Mouse (Mus musculus): ENCODE measurements around the gene Zdhhc19.
A peak's percentile ranks its signal among the peaks of the same experiment; 100 is the strongest.

The Zdhhc19 gene

DNA sequence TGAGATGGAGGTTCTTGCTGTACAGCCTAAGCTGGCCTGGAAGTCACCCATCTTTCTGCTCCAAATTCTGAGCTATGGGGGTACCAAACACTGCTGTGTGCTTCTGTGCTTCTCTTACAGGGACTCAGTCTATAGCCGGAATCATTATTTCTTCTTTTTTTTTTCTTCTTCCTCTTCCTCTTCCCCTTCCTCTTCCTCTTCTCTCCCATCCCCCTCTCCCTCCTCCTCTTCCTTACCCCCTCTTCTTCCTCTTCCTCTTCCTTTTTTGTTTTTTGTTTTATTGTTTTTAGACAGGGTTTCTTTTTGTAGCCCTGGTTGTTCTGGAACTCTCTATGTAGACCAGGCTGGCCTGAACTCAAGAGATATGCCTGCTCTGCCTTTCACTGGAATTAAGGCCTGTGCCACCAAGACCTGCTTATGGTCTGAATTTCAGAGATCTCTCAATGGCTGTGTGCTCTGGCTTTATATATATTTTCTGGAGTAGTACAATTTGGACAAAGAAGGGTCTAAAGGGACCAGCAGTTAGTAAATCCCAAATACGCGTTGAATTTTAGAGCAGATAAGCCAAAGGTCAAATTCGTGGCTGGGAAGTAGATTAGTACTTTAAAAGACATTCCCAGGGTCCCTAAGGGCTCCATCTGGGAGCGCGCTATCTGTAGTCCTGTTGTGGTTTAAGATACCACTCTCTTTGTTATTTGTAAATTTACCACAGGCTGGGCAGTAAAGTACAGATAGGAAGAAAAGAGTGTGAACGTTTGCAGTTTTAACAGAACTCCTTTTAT is 111.7 kb downstream of the Zdhhc19 start:
- no peak for DNase-seq (ENCODE audit: extremely low spot score, low read depth, low spot score)

- DNase-seq (ENCODE audit: extremely low spot score, low read depth, low spot score): peak; percentile 24
Measured at GRCm38 (mm10) chr16:32608344-32608711, 112.3 kb downstream of the Zdhhc19 start.

GRCm38 (mm10) chr16:32608712-32609400 is 112.8 kb downstream of the Zdhhc19 start, which contains the start of gene Tfrc:
Tfrc (plus strand) TSS chr16:32608920.
- DNase-seq (ENCODE audit: extremely low spot score, low read depth, low spot score): peak; percentile 93

GRCm38 (mm10) chr16:32609401-32609779 is 113.3 kb downstream of the Zdhhc19 start:
- DNase-seq (ENCODE audit: extremely low spot score, low read depth, low spot score): no peak

DNA sequence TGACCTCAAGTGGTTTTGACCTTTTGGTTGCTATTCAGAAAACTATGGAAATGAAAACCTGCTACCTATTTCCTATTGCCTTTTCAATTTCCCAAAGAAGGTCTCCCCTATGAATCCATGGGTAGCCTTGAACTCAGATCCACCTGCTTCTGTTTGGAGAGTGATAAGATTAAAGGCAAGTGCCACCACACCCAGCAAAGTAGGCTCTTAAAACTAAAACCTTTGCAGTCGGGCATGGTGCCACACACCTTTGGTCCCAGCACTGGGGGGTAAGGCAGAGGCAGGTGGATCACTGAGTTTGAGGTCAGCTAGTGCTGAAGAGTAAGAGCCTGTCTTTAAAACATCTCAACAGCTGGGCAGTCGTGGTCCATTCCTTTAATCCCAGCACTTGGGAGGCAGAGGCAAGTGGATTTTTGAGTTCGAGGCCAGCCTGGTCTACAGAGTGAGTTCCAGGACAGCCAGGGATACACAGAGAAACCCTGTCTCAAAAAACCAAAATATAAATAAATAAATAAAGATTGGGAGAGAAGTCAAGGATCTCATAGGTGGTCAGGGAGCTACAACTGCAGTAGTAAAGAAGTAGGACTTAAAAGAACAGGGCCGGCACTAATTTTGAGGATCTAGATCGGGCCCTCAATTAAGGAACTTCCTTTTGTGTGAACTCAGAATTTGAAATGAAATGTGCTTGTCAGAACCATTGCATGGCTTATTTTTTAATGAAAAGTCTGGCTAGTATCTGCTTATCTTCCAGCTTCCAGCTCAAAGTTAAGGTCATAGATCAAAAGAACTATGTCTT is 114.6 kb downstream of the Zdhhc19 start:
- DNase-seq (ENCODE audit: extremely low spot score, low read depth, low spot score): no peak
